Mouse (Mus musculus) gonadal fat pad, adult 2 months (tissue): ENCODE measurements around the gene Rabif. TPM values are rescaled to one million over a fixed set of nuclear protein-coding genes. Genes with fewer than 3 reads are reported as not detected.
"Not testable (repeated sequence)": the region's sequence is repeated elsewhere in the genome, so short reads cannot be mapped to it uniquely, and the experiment has no call there.

ENCODE experiments used
- DNase-seq: peaks from one replicate; pipeline ENCODE4 v3.0.0-alpha.2; 2012; ENCODE audit warnings: low read depth
- polyA plus RNA-seq: library from polyadenylated mRNA; depleted of rRNA; stranded (reverse); fragments of >200 nt; gene quantifications from 2 replicates; pipeline ENCODE4 v1.2.3, GENCODE M21; 2012; rRNA removed

Rabif gene
- 16.8 and 17.7 TPM in 2 replicates for polyA plus RNA-seq

DNA sequence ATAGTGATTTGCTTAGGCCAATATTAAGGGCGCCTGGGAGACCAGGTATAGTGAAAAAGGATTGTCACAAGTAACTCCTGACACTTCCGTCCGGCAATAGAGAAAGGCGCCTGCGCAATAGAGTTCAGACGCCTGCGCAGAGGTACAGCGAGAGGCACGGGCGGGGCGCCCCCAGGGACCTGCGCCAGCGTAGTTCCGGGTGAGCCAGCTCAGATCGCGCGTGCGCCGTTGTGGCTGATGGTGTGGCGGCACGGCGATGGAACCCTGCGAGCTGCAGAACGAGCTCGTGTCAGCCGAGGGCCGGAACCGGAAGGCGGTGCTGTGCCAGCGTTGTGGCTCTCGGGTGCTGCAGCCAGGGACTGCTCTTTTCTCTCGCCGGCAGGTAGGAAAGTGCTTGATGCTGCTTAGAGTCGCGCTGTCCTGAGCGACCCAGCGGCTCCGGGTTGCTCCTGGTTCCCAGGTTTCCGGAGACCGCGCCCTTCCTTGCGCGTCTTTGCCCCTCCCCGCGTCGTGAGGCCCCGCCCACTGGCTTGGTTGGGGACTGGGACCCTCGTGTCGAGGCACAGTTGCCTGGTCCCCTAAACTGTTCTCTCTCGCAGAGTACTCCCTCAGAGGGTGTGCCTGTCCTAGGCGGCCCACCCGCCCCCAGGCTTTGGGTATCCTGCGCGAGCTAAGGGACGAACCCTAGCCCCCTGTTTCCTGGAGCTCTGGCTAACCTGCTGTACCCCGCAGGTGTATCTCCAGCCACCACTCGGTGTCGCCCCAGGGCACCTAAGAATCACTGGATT is at the start of gene Rabif:
Gene Rabif (plus strand): TSS at position 221 of the 788 bp plus-strand sequence.
- DNase-seq, result no peak

DNA sequence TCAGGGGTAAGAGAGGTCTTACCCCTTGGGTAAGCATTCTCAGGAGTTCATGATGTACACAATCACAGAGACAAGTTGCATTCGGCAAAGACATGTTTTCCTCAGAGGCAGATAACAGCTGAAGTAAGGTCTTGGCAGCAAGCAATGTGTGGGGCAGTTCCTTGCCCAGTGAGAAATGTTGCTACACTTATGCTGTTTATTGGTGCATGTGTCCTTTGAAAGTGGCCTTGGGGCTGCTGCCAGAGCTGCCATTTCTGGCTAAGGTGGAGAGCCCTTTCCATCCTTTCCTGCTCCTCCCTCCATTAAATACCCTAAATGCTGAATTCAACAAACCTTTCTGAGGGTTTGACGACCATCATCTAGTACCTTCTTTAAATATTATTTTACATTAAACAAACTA is 49.0 kb upstream of the Rabif start:
- DNase-seq, result no peak

DNA sequence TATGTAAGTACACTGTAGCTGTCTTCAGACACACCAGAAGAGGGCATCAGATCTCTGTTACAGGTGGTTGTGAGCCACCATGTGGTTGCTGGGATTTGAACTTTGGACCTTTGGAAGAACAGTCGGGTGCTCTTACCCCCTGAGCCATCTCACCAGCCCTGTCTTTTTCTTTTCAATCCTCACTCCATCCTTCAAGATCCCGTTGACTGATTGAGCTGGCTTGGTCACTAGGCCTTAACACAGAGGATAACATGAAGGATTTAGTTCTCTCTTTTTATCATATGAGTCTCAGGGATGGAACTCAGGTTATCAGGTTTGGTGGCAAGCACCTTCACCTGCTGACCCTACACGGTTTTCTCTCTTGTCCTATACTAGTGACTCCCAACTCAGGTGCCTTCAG is 45.9 kb upstream of the Rabif start:
- not testable (repeated sequence) for DNase-seq

DNA sequence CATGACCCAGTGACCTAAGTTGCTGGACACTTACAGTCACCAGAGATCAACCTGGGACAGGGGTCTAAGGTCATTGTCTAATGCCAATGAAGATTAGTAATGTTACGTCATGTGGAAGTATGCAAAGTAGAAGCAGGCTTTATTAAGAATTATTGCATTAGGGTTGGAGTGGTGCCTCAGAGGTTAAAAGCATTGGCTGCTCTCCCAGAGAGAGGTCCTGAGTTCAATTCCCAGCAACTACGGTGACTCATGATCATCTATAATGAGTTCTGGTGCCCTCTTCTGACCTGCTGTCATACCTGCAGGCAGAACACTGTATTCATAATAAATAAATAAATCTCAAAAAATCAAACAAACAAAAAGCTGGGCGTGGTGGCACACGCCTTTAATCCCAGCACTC is 44.2 kb upstream of the Rabif start:
- DNase-seq, result no peak

DNA sequence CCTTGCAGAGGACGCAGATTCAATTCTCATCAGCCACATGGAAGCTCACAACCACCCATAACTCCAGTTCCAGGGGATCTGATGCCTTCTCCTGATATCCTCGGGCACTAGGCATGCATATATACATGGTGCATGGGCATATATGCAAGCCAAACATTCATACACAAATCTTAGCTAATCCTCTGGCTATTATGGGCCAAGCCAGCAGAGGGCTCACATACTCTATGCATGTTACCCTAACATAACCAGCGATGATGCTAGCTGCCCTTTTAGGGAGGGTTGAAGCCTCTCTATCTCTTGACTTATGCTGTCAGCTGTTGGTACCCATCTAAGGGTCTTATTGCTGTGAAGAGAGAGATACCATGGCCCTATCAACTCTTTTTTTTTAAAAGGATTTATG is 43.5 kb upstream of the Rabif start:
- DNase-seq, result no peak

DNA sequence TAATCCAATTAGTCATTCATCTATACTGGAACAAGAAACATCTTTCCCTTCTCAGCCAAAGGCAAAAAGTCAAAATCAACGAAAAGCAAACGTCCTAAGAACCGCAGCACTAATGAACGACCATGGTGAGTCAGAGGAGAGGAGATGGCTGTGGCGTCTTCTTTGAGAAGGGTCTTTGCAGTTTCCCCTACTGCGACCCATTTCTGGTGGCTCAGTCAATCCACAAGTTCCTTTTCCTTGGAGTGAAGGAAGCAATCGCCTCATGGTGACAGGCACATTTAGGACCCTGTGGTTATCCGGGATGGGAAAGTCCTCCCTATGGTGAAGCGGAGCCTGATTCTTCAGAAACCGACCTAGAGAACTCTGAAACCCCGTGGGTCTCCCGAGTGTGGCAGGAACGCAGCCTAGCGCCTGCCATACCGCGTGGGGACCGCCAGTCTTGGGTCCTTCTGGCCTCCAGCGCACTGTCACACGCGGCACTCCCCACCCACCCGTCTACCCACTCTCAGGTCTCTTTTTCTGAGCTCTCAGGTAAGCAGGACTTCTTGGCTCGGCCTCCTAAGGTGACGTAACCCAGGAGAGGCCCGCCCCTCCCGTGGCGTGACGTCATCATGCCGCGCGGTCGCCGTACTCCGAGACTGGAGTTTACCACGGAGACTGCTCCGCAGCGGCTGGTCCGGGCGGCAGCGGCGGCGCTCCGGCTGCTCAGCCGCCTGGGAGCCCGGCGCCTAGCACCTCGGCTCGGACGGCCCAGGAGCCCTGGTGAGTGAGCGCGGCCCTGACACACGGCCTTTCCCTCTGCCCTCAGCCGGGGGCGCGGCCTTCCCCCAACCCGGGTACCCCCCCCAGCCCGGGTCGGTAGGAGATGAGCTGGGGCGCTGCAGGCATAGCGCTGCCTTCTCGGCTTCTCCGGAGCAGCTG is 39.3 kb upstream of the Rabif start, which contains the start of gene Klhl12:
Gene Klhl12 (plus strand): TSS at position 628 of the 921 bp plus-strand sequence.
- no peak for DNase-seq

DNA sequence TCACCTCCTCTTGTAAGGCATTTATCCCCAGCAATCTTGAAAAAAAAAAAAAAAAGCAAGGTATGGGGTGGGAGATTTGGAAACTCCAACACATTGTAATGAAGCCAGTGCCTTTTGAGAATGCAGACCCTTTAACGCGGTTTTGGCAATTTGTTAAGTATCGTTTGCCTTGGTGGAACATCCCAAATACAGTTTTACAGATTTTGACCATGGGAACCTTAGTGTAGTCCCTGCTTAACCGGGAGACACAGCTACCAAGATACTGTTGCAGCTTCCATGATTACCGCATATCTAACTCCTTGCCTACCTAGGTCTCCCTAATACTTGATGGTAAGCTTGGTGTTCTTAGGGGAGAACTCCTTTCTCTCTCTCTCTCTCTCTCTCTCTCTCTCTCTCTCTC is 38.4 kb upstream of the Rabif start:
- DNase-seq, result no peak

DNA sequence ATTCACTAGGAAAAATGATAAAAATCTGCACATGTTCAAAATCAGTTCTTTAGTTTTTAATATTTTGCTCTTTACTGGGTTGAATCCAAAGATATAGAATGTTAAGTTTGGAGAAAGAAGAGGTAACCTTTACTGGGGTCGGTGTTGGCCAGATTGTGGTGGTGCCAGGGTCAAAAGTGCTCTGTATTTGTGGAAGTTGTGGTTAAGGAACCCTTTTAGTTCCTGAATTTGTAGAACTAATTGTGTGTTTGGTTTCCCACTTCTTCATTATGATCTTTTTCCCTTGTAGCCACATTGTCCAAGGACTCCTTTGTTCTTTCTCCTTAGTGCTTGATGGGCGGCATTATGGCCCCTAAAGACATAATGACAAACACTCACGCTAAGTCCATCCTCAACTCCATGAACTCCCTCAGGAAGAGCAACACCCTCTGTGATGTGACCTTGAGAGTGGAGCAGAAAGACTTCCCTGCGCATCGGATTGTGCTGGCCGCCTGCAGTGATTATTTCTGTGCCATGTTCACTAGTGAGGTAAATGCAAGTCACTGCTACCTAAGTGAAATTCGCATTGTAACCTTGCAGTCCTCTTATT is 36.2 kb upstream of the Rabif start:
- DNase-seq, result no peak

DNA sequence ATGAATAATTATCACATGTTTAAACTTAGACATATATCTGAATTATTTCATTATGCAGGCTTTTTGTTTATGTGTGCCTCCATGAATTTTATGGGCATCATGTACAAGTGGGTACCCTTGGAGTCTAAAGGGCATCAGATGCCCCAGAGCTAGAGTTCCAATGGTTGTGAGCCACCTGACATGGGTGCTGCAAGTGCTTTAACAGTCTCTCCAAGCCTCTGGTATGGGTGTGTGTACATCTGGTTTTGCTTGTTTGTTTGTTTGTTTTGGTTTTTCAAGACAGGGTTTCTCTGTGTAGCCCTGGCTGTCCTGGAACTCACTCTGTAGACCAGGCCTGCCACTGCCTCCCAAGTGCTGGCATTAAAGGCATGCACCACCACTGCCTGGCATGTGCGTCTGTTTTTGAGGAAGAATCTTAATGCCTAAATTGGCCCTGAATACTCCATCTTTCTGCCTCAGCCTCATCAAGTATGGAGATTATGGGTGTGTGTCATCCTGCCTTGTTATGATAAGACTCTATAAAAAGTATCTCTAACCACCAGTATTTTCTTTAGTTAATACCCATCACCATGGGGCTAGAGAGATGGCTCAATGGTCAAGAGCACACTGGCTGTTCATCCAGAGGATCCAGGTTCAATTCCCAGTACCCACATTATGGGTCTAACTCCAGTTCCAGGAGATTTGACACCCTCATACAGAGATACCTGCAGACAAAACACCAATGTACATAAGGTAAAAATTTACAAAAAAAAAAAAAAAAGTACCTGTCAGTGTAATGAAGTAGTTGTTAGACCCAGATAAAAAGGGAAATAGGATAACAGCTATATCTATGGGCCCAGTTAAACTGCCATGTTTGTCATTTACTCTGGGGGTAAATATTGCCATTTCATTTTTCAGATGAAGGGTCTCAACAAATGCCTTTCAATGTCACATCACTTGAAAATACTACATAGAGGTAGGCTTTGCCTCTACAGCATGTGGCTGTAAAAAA is 33.9 kb upstream of the Rabif start:
- DNase-seq, result no peak

DNA sequence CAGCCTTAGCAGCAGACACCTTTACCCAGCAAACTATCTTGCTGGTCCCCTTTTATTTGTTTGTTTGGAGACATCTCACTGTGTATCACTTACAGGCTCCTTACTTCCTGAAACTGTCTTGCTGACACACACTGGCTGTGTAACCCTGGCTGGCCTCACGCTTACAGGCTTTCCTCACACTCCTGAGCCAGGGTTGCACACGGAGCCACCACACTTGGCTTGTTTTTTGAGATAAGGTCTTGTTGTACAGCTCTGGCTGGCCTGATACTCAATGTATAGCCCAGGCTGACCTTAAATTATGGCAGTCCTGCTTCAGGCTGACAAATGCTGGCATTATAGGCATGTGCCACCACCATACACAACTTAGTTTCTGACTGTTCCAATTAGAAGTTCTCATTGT is 9.8 kb upstream of the Rabif start:
- DNase-seq, result no peak

DNA sequence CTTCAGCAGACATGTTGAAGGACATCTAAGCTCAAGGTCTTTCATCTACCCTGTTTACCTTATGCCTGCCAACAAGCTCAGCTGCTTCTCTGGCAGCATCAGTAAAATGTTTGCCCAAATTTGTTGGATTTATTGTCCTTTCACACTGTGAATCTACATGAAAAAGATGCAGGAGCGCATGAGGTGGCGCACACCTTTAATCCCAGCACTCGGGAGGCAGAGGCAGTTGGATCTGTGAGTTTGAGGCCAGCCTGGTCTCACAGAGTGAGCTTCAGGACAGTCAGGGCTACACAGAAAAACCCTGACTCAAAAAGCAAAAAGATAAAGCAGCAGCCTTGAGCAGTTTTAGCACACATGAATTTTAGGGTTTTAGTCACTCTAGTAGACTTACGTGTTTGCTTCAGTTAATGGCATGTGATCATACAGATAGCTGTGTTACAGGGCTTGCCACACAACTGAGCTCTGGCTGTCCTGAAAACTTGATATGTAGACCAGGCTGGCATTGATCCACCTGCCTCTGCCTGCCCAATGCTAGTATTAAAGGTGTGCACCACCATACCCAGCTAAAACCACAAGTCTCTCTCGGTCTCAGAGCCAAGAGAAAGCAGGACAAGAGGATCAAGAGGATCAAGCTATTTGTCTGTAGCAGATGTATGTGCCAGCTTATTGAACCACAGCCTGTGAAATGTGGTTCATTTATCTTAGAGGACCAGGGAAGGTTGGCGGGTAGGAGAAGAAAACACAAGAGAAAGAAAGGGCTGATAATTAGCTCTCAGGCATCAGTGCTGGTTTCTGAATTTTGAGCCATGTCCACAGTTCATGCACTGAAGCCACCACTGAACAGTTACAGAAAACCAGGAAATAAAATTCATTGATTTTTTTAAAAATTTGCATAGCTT is 3.3 kb upstream of the Rabif start:
- DNase-seq, result no peak

DNA sequence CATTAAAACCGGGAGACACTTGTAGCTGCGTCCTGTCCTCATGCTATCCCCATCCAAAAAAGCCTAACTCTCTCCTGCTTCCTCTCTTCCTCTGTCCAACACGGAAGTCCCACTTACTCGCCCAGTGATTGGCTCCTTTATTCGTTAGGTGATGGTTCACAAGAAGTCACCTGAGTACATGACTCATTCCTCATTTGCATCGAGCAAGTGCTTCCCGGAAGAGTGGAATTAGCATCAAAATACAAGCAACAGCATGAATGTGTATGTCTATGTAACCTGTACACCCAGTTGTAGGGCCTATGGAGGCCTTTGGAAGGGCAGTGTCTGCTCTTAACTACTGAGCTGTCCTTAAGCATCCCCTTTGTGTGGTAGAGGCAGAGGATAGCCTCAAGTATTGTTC is 2.2 kb upstream of the Rabif start:
- DNase-seq, result no peak

DNA sequence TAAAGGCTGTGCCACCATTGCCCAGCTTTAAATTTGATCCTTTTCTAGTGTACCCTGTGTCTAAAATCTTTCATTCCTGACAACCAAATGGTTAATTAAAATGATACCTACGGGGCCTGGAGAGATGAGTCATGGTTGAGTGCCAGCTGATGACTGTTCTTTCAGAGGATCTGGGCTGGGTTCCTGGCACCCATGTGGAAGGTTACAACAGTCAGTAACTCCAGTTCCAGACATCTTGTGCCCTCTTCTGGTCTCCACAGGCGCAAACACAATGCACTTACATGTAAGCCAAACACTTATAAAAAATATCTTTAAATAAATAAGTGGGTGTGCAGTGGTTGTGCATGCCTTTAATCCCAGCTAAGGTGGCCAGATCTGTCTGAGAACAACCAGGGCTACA is 952 bp upstream of the Rabif start:
- DNase-seq, result no peak

DNA sequence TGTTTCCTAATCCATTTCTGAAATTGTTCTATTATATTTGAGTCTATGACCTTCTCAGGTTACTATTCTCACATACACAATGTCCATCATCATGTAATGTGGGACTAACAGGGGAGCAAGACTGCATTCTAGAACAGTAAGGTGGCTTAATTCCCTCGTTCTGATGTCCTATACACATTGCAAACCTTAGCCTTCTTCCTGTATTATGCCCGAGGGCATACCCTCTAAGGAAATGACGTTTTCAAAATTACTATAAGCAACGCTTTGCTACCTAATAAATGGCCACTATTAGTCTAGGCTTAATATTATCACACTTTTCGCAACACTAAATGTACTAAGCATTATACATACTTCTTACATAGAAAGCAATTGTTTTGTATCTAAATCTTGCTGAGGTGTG is 492 bp upstream of the Rabif start:
- DNase-seq, result no peak

DNA sequence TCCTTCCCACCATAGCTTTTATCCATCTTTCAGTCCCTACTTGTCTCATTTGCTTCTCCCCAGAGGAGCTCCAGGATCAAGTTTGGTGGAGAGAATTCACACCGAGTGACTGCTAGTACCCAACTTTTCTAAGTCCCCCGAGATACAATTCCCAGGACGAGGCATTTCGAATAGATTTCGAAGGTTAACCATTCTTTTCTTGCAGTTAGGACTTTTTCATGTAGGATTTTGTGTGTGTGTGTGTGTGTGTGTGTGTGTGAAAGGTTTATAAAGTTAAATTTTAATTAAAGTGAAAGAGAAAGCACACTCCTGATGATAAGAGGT is 730 bp downstream of the Rabif start:
- no peak for DNase-seq

DNA sequence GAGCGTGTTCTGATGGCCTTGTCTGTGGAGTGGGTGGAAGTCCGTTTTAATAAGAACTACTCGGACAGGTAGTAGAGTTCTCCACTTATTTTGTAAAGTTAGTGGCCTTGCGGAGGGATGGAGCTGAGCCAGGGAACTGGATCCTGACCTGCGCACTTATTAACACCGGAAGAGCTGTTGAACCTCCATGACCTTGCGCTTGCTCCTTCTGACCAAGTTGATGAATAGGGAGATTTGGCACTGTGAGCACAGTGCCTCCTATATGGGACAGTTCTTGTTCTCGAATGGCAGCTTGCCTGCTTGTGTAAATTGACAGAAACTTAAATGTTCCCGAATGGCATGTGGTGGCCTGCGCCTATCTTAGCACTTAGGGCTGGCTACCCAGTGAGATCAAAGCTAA is 1.5 kb downstream of the Rabif start:
- no peak for DNase-seq

DNA sequence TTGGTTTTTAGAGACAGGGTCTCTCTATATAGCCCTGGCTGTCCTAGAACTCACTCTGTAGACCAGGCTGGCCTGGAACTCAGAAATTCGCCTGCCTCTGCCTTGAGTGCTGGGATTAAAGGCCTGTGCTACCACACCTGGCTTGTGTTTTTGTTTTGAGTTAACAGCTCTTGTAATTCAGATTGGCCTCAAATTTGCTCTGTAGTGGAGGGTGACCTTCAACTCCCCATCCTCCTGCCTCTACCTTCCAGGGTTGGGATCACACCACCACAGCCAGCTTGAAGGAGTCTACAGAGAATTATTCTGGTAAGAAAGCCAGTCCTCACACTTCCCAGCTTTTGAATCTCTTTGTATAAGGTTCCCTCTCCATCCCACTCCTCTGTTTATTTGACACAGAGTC is 6.5 kb downstream of the Rabif start:
- DNase-seq, result no peak

DNA sequence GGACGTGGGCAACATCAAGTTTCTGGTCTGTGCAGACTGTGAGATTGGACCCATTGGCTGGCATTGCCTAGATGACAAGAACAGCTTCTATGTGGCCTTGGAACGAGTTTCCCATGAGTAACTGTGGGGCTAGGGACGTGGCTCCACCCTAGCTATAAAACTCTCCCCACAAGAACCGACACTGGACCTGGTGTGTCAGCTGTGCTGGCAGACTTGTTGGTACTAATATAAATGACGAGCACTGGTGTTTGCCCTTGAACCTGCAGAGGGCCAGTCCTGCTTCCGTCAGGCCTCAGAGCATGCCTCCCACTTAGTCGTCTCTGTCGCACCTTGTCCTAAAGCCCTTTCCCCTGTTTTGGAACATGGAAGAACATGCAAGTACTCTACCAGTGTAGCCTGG is 11.8 kb downstream of the Rabif start:
- DNase-seq, result no peak

DNA sequence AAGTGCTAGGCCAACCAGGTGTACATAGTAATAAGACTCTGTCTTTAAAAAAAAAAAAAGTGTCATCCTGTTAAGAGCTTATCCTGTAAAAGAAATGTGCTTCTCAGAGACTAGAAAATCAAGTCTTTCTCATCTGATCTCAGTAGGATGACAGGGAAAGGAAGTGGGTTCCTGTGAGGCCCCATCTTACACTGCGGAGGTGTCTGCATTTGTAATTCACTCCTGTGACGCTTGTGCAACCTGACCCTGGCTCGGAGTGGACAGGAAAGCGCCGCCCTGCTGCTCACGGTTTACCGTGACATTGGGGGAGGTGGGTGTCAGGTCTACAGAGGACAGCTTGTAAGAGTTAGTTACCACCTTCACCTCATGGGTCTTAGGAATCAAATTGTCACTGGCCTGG is 15.6 kb downstream of the Rabif start:
- no peak for DNase-seq

DNA sequence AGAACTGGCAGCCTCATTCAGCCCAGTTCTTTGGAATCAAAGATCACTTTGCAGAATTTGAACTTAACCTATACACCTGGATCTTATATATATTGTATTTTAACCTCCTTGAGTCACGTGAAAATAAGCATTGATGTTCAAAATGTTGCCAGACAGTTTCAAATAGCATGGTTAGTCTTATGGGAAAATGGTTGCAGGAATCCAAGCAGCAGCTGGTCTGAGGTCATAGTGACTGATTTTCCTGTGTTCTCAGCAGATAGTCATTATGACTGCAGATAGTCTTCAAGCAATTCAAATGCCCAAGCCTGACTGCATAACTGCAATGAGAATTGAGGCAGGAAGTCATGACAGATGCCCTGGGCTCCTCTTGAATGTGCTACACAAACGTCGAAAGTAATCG is 17.7 kb downstream of the Rabif start:
- DNase-seq, result no peak
